Mouse (Mus musculus) stomach, postnatal 0 days (tissue): ENCODE measurements at regions not wholly inside any gene's neighbourhood (a gene's known extent, or its start where the extent isn't known, plus 50 kb on each side); places are given as distances from the start of the nearest gene placed in this dataset.

Experiments used
- CTCF ChIP-seq: IDR thresholded peaks from 2 replicates; pipeline ENCODE4 v1.5.1; 2016; ENCODE audit warnings: antibody characterized with exemption, low read depth, mild to moderate bottlenecking, moderate library complexity
- EP300 ChIP-seq: optimal IDR thresholded peaks from 2 replicates; pipeline ENCODE3; 2016; ENCODE audit warnings: antibody characterized with exemption

- no peak for TF ChIP-seq CTCF
- no peak for TF ChIP-seq EP300
These were observed 179.3 kb downstream of the Cyp26b1 start for GRCm38 (mm10) chr6:84414400-84414799.
